Mouse (Mus musculus) layer of hippocampus, postnatal 10 days (tissue): ENCODE measurements around the gene Letm1. TPM values are rescaled to one million over a fixed set of nuclear protein-coding genes. Genes with fewer than 3 reads are reported as not detected.

ENCODE experiments used
- DNase-seq, 2 experiments: peaks; one replicate each; pipeline ENCODE4 v3.0.0; 2021; ENCODE audit warnings: low spot score in 2 of 2
- total RNA-seq, 2 experiments: library from RNA; stranded (reverse); gene quantifications; 2 replicates each; pipeline ENCODE4 v1.2.3; 2021

Letm1 gene
- total RNA-seq, 2 experiments from 2014 or later, result 105 to 106 TPM

DNA sequence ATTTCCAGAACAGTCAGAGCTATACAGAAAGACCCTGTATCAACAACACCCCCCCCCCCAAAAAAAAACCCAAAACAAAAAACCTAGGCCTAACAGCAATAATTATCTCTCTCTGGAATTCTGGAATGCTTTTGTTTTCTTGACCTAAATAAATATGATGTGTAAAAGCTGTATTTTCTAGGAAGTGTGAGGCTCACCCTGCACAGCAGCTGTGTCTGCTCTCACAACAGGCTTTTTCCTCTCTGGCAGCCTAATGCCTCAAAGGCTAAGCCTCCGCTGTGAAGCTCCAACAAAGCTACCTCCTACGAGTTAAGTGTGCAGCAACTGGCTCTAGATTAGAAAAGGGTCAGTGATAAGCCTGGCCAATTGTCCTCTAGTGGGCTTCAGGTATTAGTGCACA is 73.6 kb downstream of the Letm1 start:
- no peak for DNase-seq

DNA sequence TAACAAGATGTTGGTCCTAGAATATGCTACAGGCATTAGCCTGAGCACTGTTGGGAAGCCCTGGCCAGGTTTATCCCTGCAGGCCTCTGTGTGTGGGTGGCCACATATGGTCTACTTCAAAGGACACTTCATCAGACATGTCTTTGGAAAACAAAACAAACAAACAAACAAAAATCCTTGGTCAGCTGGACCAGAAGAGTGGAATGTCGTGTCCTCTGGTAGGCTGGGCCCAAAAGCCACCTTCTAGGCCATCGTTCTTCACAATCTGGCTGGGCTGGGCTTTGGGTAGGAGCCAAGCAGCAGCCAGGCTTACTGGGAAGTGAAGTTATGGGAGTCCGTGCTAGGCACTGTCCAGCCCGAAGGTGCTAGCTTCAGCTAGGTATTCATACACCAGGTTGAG is 75.5 kb downstream of the Letm1 start:
- DNase-seq, result no peak

DNA sequence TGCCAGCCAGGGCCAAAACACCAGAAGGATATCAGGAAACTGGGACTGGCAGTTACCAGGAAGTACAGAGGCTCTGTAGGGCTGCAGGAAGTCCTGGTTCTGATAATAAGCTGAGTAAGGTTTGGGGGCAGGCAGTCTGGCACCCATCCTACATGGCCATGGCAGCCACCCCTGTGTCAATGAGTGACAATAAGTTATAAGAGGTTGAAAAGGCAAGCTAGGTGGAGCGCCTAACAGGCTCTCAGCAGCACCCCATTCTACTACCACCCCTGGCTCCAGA is 76.3 kb downstream of the Letm1 start:
- DNase-seq, result no peak

DNA sequence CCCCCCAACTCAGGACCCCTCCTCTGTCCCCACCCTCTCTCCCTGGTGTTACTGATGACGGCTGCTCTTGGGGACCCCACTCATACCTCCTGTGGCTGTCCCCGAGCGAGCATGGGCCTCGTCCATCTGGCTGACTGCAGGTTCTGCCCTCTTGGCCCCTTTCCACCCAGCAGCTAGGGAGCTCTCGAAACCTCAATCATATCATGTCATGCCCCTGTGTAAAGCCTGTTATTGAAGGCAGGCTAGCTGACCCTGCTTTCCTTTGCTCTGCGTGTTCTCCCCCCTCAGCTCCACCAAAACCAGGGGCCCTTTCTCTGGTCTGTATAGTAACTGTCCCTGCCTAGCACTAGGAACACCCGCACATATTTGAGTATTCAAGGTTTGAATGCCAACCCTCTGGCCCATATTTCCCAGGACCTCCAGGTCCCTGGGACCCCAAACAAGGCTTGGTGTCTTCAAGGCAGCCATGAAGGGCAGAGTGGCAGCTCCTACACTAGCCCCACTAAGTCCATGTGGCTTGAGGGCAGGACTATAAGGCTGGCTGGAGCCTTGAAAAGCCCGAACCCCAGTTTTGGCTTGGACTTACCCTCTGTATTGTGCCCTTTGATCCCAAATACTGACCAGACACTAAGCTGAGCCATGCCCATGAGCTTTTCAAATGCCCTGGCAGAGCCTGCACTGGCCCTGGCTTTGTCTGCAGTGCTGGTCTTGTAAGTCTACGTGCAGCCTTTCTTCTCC is 76.8 kb downstream of the Letm1 start:
- DNase-seq, result peak; percentile 59 to 66

DNA sequence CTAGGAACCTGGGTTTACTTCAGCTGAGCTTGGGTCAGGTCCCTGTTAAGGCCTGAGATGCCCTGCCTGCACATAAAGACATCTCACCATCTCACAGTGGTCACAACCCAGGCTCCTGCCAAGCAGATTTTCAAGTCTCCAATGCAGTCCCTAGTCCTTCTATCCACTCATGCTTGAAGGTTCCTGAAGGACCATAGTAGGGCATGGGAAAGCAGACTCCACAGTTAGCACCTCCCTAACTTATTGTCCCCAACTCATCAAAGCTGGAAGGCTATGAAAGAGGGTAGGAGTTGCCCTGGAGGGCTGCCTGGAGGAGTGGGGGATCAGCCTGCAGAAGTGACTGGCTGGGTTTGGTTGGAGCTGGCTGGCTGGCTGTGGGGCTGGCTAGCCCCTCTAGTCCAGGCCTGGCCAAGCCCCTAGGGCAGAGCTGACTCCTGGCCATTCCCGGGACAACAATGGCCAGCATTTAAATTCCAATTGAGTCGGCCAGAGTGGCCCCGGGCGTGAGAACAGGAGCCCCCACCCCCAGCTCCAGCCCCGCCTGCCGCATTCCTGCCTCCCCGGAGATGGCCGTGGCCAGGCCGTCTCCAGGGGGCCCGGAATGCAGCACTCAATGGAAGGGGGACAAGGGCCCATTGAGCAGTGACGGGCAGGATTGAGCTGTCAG is 77.5 kb downstream of the Letm1 start:
- peak; percentile 65 to 72 for DNase-seq

DNA sequence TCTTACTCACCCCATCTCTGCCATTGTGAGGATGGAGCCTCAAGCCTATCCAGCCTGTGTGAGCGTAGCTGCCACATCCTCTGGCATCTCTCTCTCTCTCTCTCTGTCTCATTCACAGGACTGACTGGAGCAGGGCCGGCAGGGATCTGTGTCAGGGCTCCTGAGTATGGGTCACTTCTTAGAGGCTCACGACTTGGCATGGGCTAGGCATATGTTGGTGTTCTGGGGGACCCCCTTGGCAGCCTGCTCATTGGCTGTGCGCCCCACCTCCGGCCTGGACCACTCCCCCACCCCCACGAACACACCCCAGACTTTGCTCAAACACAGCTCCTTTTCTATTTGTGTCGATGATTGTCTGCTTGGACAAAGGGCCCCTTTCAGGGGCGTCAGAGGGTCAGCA is 78.6 kb downstream of the Letm1 start:
- DNase-seq, result peak in 1 of 2 experiments; percentile 59

DNA sequence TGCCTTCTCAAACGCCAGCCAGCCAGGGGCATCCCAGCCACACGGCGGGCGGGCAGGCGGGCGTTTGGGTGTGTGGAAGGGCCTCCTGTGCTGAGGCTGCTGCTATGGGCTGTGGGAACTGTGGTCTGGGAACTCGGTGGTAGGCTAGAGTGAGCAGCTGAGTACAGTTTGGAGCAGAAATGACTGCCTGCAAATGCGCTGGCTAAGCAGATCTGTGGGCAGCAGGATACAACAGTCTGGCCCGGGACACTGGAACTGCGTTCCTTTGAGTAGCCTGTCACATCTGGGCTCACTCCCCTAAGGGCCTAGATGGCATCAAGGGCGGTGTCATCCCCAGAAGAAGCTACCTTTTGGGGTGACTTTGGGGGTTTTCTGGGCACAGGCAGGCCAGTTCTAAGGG is 80.8 kb downstream of the Letm1 start:
- no peak for DNase-seq

DNA sequence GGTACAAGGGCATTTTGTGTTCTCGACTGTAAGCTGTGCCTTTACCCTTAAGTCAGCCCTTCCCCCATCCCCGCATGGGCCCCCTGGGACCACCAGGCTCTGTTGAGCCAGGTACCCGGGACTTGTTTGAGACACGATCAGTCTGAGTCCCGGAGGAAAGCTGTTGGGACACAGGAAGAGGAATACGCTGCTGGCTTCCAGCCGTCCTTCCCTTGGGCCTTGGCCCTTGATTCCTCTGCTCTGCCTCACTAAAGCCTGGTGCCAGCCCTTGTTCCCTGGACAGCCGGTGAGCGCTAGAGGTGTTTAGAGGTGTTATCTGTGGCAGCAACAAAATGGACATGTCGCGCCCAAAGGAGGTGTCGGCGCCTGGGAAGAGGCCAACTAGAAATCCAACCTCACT is 82.6 kb downstream of the Letm1 start:
- no peak for DNase-seq

DNA sequence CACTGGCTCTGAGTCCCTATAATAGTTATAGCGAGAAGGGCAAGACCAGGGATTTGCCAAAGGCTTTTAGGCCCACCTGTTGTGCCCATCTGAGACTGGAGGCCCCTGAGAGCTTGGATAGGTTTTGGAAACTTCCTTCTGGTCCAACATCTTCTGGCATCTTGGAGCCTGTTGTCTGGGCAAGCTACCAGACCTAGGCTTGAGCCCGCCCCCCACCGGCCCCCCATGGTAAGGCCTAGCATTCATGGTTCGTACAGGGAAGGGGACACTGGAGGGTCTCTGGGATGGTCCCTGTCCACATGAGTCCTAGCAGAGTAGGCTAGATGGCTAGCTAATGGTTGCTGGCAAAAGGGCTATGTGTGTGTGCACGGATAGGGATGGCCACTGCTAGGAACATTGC is 83.9 kb downstream of the Letm1 start:
- no peak for DNase-seq

DNA sequence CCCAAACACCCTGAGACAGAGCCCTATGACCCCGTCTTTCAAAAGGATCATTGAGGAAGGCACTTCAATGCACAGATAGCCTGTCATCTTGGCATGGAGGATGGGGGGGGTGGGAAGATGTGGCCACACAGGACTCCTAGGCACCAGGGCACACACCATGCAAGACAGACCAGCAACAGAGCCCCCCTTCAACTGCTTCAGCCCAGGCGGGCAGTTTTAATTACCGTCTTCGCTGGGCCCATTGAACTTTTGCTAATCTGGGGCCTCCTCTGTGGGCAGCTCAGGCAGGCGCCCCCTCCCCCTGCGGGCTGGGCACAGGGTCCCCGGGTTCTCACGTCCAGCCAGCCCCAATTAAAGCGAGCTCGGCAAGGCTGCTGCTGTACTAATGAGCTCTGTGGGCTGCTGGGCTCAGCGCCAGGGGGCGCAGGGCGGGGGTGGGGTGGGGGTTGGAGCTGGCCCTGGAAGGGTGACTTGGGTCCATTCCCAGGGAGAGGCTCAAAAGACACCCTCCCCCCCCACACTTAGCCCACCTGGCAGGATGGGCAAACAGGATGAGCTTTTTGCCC is 84.6 kb downstream of the Letm1 start:
- peak; percentile 63 to 78 for DNase-seq

DNA sequence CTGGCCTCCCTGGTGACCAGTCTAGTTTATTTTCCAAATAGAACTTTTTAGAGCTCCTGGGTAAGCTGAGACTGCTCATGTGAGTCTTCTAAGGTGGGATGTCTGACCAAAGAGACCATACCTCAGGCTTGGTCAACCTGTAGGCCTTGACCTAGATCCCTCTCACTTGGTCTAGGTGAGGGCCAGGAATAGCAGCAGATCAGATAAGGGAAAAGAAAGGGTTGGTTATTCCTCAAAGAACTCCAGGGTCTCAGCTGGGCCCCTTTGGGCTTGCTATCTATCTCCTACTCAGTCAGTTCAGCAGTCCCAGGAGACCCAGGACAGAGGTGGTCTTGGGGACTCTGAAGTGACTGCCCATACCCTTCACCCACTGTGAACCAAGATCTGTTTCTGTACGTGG is 85.1 kb downstream of the Letm1 start:
- no peak for DNase-seq

DNA sequence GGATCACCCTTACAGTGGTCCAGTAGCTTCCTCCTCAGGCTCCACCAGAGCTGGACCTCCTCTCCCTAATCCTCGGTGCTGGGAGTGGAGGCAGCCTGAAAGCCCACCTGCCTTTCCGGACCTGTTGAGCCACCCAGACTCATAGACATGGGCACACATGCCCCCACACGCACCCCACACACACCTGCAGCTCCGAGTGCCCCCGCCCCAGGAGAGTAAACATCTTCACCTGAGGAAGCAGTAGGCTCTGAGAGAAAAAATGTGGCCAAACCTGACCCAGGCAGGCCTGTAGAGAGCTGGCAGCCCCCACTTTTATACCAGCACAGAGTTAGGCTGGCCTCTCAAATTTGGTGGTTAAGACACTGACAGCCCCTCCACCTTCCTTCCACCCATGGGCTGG is 86.2 kb downstream of the Letm1 start:
- no peak for DNase-seq

DNA sequence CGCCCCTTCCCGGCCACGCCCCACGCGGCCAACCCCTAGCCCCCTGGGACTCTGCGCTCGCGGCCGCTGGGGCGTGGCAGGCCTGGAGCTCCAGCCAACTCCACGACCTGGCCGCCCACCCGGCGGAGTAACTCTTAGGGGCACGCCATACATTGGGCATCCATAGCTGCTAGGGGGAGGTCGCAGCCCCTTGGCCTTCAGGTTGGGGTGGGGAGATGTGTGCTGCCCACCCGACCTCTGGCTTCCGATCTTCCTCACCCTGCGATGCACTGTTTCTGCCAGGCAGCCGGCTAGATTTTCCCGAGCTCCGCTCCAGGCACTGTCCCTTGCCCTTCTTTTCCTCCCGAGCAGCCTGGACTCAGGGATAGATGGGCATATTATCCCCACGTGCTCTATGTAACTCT is 86.9 kb downstream of the Letm1 start:
- DNase-seq, result no peak

DNA sequence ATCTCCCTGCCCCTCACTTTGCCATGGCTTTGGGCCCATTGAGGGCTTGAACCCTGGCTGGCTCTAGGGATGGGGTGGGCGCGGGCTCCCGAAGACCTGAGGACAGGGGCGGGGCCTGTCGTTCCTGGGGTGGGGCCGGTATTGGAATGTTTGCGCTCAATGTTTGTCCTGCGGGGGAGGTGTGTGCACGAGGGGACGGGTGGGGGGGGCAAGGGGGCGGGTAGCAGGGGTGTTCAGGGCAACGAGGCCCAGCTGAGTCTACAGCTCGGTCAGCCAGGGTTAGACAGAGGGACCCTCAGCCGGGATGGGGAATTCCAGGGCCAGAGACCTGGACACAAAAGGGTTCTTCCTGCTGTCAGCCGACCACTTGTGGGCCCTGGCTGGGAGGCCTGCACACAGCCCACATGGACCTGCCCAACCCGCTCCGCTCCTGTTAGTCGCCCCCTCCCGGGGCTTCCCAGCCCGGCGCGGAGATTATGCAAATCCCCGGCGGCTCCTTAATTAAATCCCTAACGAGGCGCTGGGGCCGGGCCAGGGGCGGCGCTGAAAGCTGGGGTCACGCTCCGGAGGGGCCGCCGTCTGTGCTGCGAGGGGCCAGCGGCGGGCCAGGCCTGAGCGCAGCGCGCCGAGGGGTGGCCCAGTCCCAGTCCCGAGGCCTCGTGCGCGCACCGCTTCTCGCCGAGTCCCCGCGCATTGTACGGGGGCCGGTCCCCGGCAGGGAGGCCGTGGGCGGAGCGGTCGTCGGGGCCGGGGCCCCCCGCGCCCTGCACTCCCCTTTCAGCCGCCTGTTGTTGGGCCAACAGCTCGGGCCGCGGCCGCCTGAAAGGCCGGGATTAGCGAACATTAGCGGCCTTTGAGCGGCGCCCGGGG is 87.5 kb downstream of the Letm1 start:
- peak; percentile 71 to 81 for DNase-seq

DNA sequence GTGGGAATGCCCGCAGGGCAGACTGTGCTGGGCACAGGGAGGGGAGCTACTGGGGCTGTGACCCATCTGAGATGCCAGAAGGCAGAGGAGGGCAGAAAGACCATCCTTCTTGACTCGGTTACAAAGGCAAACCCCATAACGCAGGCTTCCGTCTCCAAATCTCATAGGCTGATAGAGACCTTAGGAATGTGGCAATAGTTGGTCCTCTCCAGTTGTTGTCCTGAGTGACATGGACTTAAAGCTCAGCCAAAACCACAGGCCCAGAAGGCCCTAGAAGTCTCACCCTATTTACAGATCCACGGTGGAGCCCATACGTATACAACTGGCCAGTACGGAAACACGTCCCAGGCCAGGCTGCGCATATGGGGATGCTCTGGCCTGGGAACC is 88.2 kb downstream of the Letm1 start:
- DNase-seq, result no peak

DNA sequence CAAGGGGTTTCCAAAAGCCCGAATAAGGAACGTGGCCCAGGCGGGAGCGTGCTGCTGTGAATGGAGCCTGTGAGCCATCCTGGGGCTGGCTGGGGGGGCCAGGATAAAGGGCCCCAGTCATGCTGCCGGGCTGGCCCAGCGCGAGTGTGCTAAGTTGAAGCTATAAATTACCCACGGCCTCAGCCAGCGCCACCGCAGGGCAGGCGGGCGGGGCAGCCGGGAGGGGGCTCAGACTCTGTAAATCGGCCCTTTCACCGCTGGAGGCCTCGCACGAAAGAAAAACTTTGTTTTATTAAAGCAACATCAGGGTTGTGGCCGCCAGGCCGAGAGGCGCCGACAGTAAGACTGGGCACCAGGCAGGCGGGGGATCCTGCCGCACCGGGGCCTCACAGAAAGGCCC is 90.2 kb downstream of the Letm1 start:
- DNase-seq, result no peak

DNA sequence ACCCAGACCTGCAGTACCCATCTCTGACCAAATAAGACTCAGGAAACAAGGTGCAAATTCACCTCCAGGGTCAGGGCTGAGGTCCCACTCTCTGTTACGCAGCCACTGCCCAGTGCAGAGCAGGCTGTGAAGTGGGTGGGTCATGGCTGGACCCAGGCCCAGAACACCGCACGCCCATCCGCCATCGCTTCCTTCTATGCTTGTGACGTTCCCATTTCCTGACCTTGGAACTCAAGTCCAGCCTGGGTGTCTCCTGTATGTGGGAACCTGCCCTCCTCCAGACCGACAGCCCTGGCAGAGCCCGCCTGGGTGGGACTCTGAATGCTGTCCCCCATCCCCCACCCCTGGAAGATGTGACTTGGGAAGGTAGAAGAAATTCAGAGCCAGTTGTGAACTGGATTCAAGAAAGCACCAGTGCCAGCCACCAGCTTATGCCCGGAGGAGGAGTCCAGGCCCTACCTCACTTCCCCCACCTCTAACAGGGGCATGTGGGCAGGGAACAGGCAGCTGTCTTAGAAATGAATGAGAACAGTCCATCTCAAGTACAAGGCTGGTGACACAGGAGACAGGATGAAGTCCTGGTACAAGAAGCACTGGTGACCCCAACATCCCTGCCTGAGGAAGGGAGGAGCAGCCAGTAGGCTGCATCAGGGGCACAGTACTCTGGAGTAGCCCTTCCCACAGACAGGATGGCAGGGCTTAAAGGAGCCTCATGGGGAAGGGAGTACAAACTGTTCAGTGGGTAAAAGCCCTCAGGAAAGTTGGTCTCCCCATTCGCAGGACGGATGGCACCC is 92.6 kb downstream of the Letm1 start:
- peak in 1 of 2 experiments; percentile 13 for DNase-seq
